Mouse (Mus musculus): ENCODE measurements at regions not wholly inside any gene's neighbourhood (a gene's known extent, or its start where the extent isn't known, plus 50 kb on each side); places are given as distances from the start of the nearest gene placed in this dataset.

DNA sequence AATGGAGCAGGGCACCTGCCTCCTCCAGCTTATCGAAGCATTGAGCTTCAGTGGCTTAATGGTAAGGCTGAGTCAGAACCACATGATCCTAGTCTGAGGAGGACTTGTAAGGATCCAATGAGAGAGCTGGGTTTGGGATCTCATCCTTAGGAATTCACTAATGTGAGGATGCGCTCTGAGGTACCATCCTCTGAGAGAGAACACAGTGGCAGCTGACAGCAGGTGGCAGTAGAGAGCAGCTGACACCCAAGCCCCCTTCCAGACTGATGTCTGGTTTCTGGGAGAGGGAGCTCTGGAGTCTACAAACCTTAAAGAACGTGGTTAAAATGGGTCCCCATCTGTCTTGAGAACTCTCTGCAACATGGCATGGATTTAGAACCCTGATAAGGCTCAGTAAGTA is 137.8 kb downstream of the B3glct start:
- H3K9me3 ChIP-seq (ENCODE audit: control insufficient read depth, low read length): no peaks in the 10 kb centered on the region
- H3K4me1 ChIP-seq (ENCODE audit: control insufficient read depth, insufficient read depth, low read length): 0 out of 2 replicates have a peak, but pooled peaks cover 6% of the 10 kb centered on the region
- ATAC-seq (ENCODE audit: low FRiP score, low TSS enrichment): no peak
- no peak overlapping the region for H3K9ac ChIP-seq (ENCODE audit: low read depth, low read length)
- no peaks in the 10 kb centered on the region for H3K27me3 ChIP-seq (ENCODE audit: control insufficient read depth, insufficient read depth, low read length)
- H3K4me3 ChIP-seq (ENCODE audit: low read length): no peak overlapping the region
- WGBS: 37% methylated on average over 3 of the region's 3 CpGs
- no peak overlapping the region for H3K27ac ChIP-seq (ENCODE audit: low read depth, low read length)
- H3K4me2 ChIP-seq (replicated peaks; ENCODE audit: low read depth, low read length): no peak overlapping the region
- no peaks in the 10 kb centered on the region for H3K36me3 ChIP-seq (ENCODE audit: control insufficient read depth, insufficient read depth, low read length)

DNA sequence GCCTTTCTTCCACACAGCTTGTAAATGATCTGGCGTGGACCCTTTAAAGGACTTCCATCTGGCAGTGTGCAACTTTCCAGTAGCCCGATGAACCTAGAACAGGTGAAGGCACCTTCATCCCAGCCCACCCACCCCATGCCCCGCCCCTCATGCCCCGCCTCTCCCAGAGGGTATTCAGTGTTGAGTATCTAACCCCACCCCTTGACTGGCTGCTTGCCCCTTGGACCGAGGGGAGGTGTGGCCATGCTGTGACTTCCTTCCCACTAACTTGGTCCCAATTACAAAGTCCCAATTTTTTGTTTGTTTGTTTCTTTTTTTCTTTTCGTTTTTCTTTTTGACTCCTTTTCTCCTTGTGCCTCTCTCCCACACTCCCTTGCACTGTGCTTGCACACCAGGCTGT is 140.8 kb downstream of the B3glct start:
- Histone ChIP-seq H3K4me1 (ENCODE audit: control insufficient read depth, insufficient read depth, low read length) (0 out of 2 replicates have a peak, but pooled peaks cover 3% of the 10 kb centered on the region), H3K27ac (ENCODE audit: low read depth, low read length) (no peak overlapping the region), H3K4me2 (replicated peaks; ENCODE audit: low read depth, low read length) (no peak overlapping the region), H3K9ac (ENCODE audit: low read depth, low read length) (no peak overlapping the region), H3K9me3 (ENCODE audit: control insufficient read depth, low read length) (no peaks in the 10 kb centered on the region), H3K27me3 (ENCODE audit: control insufficient read depth, insufficient read depth, low read length) (no peaks in the 10 kb centered on the region), H3K36me3 (ENCODE audit: control insufficient read depth, insufficient read depth, low read length) (no peaks in the 10 kb centered on the region), H3K4me3 (ENCODE audit: low read length) (no peak overlapping the region)
- WGBS: 52% methylated on average over 6 of the region's 6 CpGs
- no peak for ATAC-seq (ENCODE audit: low FRiP score, low TSS enrichment)

GRCm38 (mm10) chr5:149823821-149824220 is 145.8 kb downstream of the B3glct start:
- no peak overlapping the region for H3K4me2 ChIP-seq (replicated peaks; ENCODE audit: low read depth, low read length)
- H3K9ac ChIP-seq (ENCODE audit: low read depth, low read length): no peak overlapping the region
- 58% methylated on average over 9 of the region's 9 CpGs for WGBS
- no peaks in the 10 kb centered on the region for H3K27me3 ChIP-seq (ENCODE audit: control insufficient read depth, insufficient read depth, low read length)
- H3K4me1 ChIP-seq (ENCODE audit: control insufficient read depth, insufficient read depth, low read length): 0 out of 2 replicates have a peak, but pooled peaks cover 1% of the 10 kb centered on the region
- H3K27ac ChIP-seq (ENCODE audit: low read depth, low read length): no peak overlapping the region
- no peaks in the 10 kb centered on the region for H3K9me3 ChIP-seq (ENCODE audit: control insufficient read depth, low read length)
- no peak overlapping the region for H3K4me3 ChIP-seq (ENCODE audit: low read length)
- no peaks in the 10 kb centered on the region for H3K36me3 ChIP-seq (ENCODE audit: control insufficient read depth, insufficient read depth, low read length)
- peak; percentile 75 for ATAC-seq (ENCODE audit: low FRiP score, low TSS enrichment)

GRCm38 (mm10) chr5:149827599-149827998 is 149.6 kb downstream of the B3glct start:
- H3K4me3 ChIP-seq (ENCODE audit: low read length): no peak overlapping the region
- no peak overlapping the region for H3K9ac ChIP-seq (ENCODE audit: low read depth, low read length)
- no peak overlapping the region for H3K27ac ChIP-seq (ENCODE audit: low read depth, low read length)
- 0 out of 2 replicates have a peak, but pooled peaks cover 4% of the 10 kb centered on the region for H3K4me1 ChIP-seq (ENCODE audit: control insufficient read depth, insufficient read depth, low read length)
- WGBS: 61% methylated on average over 3 of the region's 3 CpGs
- H3K27me3 ChIP-seq (ENCODE audit: control insufficient read depth, insufficient read depth, low read length): no peaks in the 10 kb centered on the region
- no peaks in the 10 kb centered on the region for H3K9me3 ChIP-seq (ENCODE audit: control insufficient read depth, low read length)
- no peak overlapping the region for H3K4me2 ChIP-seq (replicated peaks; ENCODE audit: low read depth, low read length)
- no peaks in the 10 kb centered on the region for H3K36me3 ChIP-seq (ENCODE audit: control insufficient read depth, insufficient read depth, low read length)
- no peak for ATAC-seq (ENCODE audit: low FRiP score, low TSS enrichment)

DNA sequence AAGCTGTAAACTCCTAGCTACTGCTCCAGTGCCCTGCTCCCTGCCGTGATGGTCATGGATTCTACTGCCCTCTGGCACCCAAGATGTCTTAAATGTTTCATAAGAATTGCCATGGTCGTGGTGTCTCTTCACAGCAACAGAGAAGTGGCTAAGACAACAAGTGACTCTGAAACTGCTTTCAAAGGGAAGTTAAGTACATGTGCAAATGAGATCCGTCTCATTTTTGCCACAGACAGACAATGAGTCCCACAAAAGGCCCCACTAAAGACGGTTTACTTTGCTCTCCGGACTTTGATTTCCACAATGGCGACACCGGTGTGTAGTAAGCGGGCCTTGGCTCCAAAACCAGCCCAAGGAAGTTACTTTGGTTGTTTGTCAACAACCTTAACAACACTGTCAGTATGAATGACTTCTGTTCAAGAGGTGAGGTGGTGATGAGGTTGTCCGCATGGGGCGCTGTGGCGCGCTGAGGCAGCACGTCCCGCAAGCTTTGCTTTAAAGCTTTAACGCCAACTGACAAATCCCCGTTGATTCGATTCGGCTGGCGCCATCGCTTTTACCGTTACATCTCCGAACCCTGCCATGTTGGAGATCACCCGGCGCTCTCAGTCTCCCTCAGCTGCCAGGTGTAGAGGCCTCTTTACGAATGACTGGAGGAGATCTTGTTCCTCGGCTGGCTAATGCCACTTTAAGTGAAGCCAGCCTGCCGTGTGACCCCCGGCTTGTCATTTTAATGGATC is 153.3 kb downstream of the B3glct start:
- WGBS: 3% methylated on average over 28 of the region's 28 CpGs
- H3K27ac ChIP-seq (ENCODE audit: low read depth, low read length): no peak overlapping the region
- ATAC-seq (ENCODE audit: low FRiP score, low TSS enrichment): peak; percentile 28; the same call in 1 of the 2 replicates
- peak overlapping the region; percentile 38 for H3K4me3 ChIP-seq (ENCODE audit: low read length)
- H3K27me3 ChIP-seq (ENCODE audit: control insufficient read depth, insufficient read depth, low read length): no peaks in the 10 kb centered on the region
- H3K9ac ChIP-seq (ENCODE audit: low read depth, low read length): peak overlapping the region; percentile 58
- H3K4me2 ChIP-seq (replicated peaks; ENCODE audit: low read depth, low read length): peak overlapping the region; percentile 79
- H3K36me3 ChIP-seq (ENCODE audit: control insufficient read depth, insufficient read depth, low read length): no peaks in the 10 kb centered on the region
- 0 out of 2 replicates have a peak, but pooled peaks cover 4% of the 10 kb centered on the region for H3K4me1 ChIP-seq (ENCODE audit: control insufficient read depth, insufficient read depth, low read length)
- no peaks in the 10 kb centered on the region for H3K9me3 ChIP-seq (ENCODE audit: control insufficient read depth, low read length)

GRCm38 (mm10) chr5:149837379-149837778 is 159.3 kb downstream of the B3glct start:
- H3K9me3 ChIP-seq (ENCODE audit: control insufficient read depth, low read length): no peaks in the 10 kb centered on the region
- no peak overlapping the region for H3K4me3 ChIP-seq (ENCODE audit: low read length)
- H3K27ac ChIP-seq (ENCODE audit: low read depth, low read length): no peak overlapping the region
- no peaks in the 10 kb centered on the region for H3K36me3 ChIP-seq (ENCODE audit: control insufficient read depth, insufficient read depth, low read length)
- no peak overlapping the region for H3K9ac ChIP-seq (ENCODE audit: low read depth, low read length)
- ATAC-seq (ENCODE audit: low FRiP score, low TSS enrichment): no peak
- no peaks in the 10 kb centered on the region for H3K27me3 ChIP-seq (ENCODE audit: control insufficient read depth, insufficient read depth, low read length)
- WGBS: 77% methylated on average over 2 of the region's 2 CpGs
- no peak overlapping the region for H3K4me2 ChIP-seq (replicated peaks; ENCODE audit: low read depth, low read length)
- no peaks in the 10 kb centered on the region for H3K4me1 ChIP-seq (ENCODE audit: control insufficient read depth, insufficient read depth, low read length)

- no peak overlapping the region for H3K27ac ChIP-seq (ENCODE audit: low read depth, low read length)
- ATAC-seq (ENCODE audit: low FRiP score, low TSS enrichment): no peak
- H3K9me3 ChIP-seq (ENCODE audit: control insufficient read depth, low read length): no peaks in the 10 kb centered on the region
- no peaks in the 10 kb centered on the region for H3K36me3 ChIP-seq (ENCODE audit: control insufficient read depth, insufficient read depth, low read length)
- H3K4me1 ChIP-seq (ENCODE audit: control insufficient read depth, insufficient read depth, low read length): no peaks in the 10 kb centered on the region
- H3K4me3 ChIP-seq (ENCODE audit: low read length): no peak overlapping the region
- peaks cover 3% of the 10 kb centered on the region; the same call in 1 of the 2 replicates for H3K27me3 ChIP-seq (ENCODE audit: control insufficient read depth, insufficient read depth, low read length)
- 69% methylated on average over 6 of the region's 6 CpGs for WGBS
- H3K9ac ChIP-seq (ENCODE audit: low read depth, low read length): no peak overlapping the region
- no peak overlapping the region for H3K4me2 ChIP-seq (replicated peaks; ENCODE audit: low read depth, low read length)
These were observed 164.5 kb downstream of the B3glct start for GRCm38 (mm10) chr5:149842491-149842890.

- Histone ChIP-seq H3K9me3 (ENCODE audit: control insufficient read depth, low read length) (no peaks in the 10 kb centered on the region), H3K9ac (ENCODE audit: low read depth, low read length) (no peak overlapping the region), H3K36me3 (ENCODE audit: control insufficient read depth, insufficient read depth, low read length) (no peaks in the 10 kb centered on the region), H3K4me2 (replicated peaks; ENCODE audit: low read depth, low read length) (no peak overlapping the region), H3K27me3 (ENCODE audit: control insufficient read depth, insufficient read depth, low read length) (peaks cover 3% of the 10 kb centered on the region; the same call in 1 of the 2 replicates), H3K4me3 (ENCODE audit: low read length) (no peak overlapping the region), H3K4me1 (ENCODE audit: control insufficient read depth, insufficient read depth, low read length) (no peaks in the 10 kb centered on the region), H3K27ac (ENCODE audit: low read depth, low read length) (no peak overlapping the region)
- 54% methylated on average over 7 of the region's 7 CpGs for WGBS
- ATAC-seq (ENCODE audit: low FRiP score, low TSS enrichment): no peak
These were observed 165.3 kb downstream of the B3glct start for GRCm38 (mm10) chr5:149843310-149843709.

DNA sequence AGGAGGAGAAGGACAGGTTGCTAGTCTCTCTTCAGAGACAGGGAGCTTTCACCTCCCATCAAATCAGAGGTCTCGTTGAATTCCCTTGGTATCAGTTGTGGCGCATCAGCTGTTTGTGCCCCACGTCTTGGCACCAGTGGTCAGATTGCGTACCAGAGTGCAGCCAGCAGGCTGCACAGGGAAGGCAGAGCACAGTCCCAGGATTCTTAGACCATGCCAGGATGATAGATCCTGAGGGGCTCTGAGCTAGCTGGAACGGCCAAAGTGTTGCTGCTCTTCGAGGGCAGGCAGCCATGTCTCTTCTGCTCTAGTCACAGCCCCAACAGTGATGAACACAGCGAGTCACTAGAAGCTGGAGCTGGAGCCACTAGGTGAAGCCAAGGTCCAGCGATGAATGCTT is 167.2 kb downstream of the B3glct start:
- H3K27ac ChIP-seq (ENCODE audit: low read depth, low read length): no peak overlapping the region
- no peaks in the 10 kb centered on the region for H3K36me3 ChIP-seq (ENCODE audit: control insufficient read depth, insufficient read depth, low read length)
- 87% methylated on average over 8 of the region's 8 CpGs for WGBS
- no peak overlapping the region for H3K9ac ChIP-seq (ENCODE audit: low read depth, low read length)
- no peak for ATAC-seq (ENCODE audit: low FRiP score, low TSS enrichment)
- no peak overlapping the region for H3K4me3 ChIP-seq (ENCODE audit: low read length)
- H3K4me2 ChIP-seq (replicated peaks; ENCODE audit: low read depth, low read length): no peak overlapping the region
- no peaks in the 10 kb centered on the region for H3K9me3 ChIP-seq (ENCODE audit: control insufficient read depth, low read length)
- H3K27me3 ChIP-seq (ENCODE audit: control insufficient read depth, insufficient read depth, low read length): peaks cover 3% of the 10 kb centered on the region; the same call in 1 of the 2 replicates
- H3K4me1 ChIP-seq (ENCODE audit: control insufficient read depth, insufficient read depth, low read length): no peaks in the 10 kb centered on the region

All from kidney, embryonic 14.5 days (tissue).